Mouse (Mus musculus): ENCODE data around the gene Xbp1.

DNA sequence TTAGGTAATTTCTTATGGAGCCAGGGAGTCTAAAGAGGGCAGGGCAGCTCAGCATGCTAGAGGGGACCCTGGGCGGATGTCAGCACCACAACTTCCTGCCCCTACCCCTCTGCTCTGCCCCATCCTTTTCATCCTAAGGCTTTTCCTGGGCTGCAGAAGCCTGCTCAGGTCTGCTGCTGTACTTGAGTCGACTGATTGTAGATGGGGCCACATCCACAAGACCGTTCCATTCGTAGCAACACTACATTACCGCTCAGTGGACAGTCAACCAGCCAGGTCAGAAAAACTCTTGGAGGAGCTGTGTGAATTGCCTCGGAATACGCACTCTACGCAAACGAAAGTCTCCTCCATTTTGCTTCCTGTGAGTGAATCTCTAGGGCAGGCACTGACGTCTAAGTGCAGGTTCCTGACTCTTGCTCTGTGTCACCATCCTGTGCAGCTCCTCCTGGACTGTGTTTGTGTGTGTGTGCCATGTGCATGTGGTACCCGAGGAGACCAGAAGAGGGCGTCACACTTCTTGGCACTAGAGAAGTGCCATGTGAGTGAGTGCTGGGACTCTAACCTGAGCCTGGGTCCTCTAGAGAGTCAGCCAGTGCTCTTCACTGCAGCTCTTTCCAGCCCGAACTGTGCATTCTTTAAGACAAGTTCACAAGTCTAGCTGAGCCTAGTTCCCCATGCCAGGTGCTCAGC, 23.8 kb upstream of the Xbp1 start:
- TF ChIP-seq ZNF384 (IDR thresholded peaks at IDR 0.05; ENCODE audit: low read depth, low read length), result no peak
- no peak for TF ChIP-seq MYC (IDR thresholded peaks at IDR 0.05; ENCODE audit: low read depth, low read length)
- no peak for TF ChIP-seq EP300 (IDR thresholded peaks at IDR 0.05; ENCODE audit: low read length)
